Mouse (Mus musculus): ENCODE data around the gene Gmnn. TPM values are rescaled to one million over a fixed set of nuclear protein-coding genes. Genes with fewer than 3 reads are reported as not detected.

Gene Gmnn
- polyA plus RNA-seq (2015; fragmentation: Nextera tagmentation; extraction: Ambion mirVana), result 69.0 and 72.2 TPM in 2 replicates

- ATAC-seq (ENCODE audit: insufficient number of reproducible peaks, low FRiP score, low TSS enrichment, low read depth), result peak; percentile 99
- peak within 1 kb of the TSS; percentile 50 for H3K9ac ChIP-seq
- H3K4me3 ChIP-seq (replicated peaks), result peak within 1 kb of the TSS; percentile 63
- H3K9me3 ChIP-seq (replicated peaks), result no peaks in the 10 kb centered on the region
- H3K4me2 ChIP-seq (replicated peaks), result peak within 1 kb of the TSS; percentile 61
- H3K27me3 ChIP-seq, result no peaks in the 10 kb centered on the region
- H3K36me3 ChIP-seq, result no peaks in the 10 kb centered on the region; the same call in 1 of the 2 replicates
- under 1% methylated on average over 79 of the region's 79 CpGs for WGBS
- H3K27ac ChIP-seq (replicated peaks), result peak within 1 kb of the TSS; percentile 86
- H3K4me1 ChIP-seq, result peaks cover 8% of the 10 kb centered on the region
These were observed at the start of gene Gmnn for GRCm38 (mm10) chr13:24761403-24762227. Gmnn (minus strand) TSS chr13:24761923.

GRCm38 (mm10) chr13:24806079-24806478 lies 44.4 kb upstream of the Gmnn start:
- Histone ChIP-seq H3K36me3 (peaks cover 40% of the 10 kb centered on the region), H3K9me3 (replicated peaks) (no peaks in the 10 kb centered on the region)

GRCm38 (mm10) chr13:24803196-24803595 lies 41.5 kb upstream of the Gmnn start:
- WGBS, result 13% methylated on average over 2 of the region's 2 CpGs

More at GRCm38 (mm10) chr13:24806079-24806478, 44.4 kb upstream of the Gmnn start:
- H3K9ac ChIP-seq, result no peak overlapping the region
- H3K27ac ChIP-seq (replicated peaks), result no peak overlapping the region
- no peak overlapping the region for H3K4me3 ChIP-seq (replicated peaks)
- no peak overlapping the region for H3K4me2 ChIP-seq (replicated peaks)
- ATAC-seq (ENCODE audit: insufficient number of reproducible peaks, low FRiP score, low TSS enrichment, low read depth), result no peak
- peaks cover 11% of the 10 kb centered on the region; the same call in 1 of the 2 replicates for H3K4me1 ChIP-seq
- no peaks in the 10 kb centered on the region for H3K27me3 ChIP-seq

GRCm38 (mm10) chr13:24802131-24802691 lies 40.5 kb upstream of the Gmnn start:
- no peak for ATAC-seq (ENCODE audit: insufficient number of reproducible peaks, low FRiP score, low TSS enrichment, low read depth)
- Histone ChIP-seq H3K27me3 (no peaks in the 10 kb centered on the region), H3K36me3 (peaks cover 13% of the 10 kb centered on the region), H3K9me3 (replicated peaks) (no peaks in the 10 kb centered on the region), H3K4me1 (peaks cover 18% of the 10 kb centered on the region; the same call in 1 of the 2 replicates), H3K4me3 (replicated peaks) (peak overlapping the region; percentile 97), H3K27ac (replicated peaks) (peak overlapping the region; percentile 100; the same call in 1 of the 2 replicates), H3K9ac (peak overlapping the region; percentile 99), H3K4me2 (replicated peaks) (peak overlapping the region; percentile 65)
- under 1% methylated on average over 26 of the region's 26 CpGs for WGBS

More at GRCm38 (mm10) chr13:24803196-24803595, 41.5 kb upstream of the Gmnn start:
- Histone ChIP-seq H3K27me3 (no peaks in the 10 kb centered on the region), H3K9ac (0 out of 2 replicates have a peak overlapping the region, but pooled peaks have one; percentile 99), H3K4me1 (peaks cover 18% of the 10 kb centered on the region; the same call in 1 of the 2 replicates), H3K36me3 (peaks cover 20% of the 10 kb centered on the region), H3K4me2 (replicated peaks) (peak overlapping the region; percentile 65), H3K9me3 (replicated peaks) (no peaks in the 10 kb centered on the region), H3K4me3 (replicated peaks) (peak overlapping the region; percentile 97), H3K27ac (replicated peaks) (no peak overlapping the region)
- no peak for ATAC-seq (ENCODE audit: insufficient number of reproducible peaks, low FRiP score, low TSS enrichment, low read depth)

- Histone ChIP-seq H3K9me3 (replicated peaks) (no peaks in the 10 kb centered on the region), H3K9ac (peak within 1 kb of the TSS; percentile 99), H3K4me3 (replicated peaks) (peak within 1 kb of the TSS; percentile 97), H3K27ac (replicated peaks) (peak within 1 kb of the TSS; percentile 100), H3K36me3 (peaks cover 8% of the 10 kb centered on the region; the same call in 1 of the 2 replicates), H3K4me1 (peaks cover 18% of the 10 kb centered on the region; the same call in 1 of the 2 replicates), H3K27me3 (no peaks in the 10 kb centered on the region), H3K4me2 (replicated peaks) (peak within 1 kb of the TSS; percentile 65)
- under 1% methylated on average over 60 of the region's 74 CpGs for WGBS
- peak; percentile 41 for ATAC-seq (ENCODE audit: insufficient number of reproducible peaks, low FRiP score, low TSS enrichment, low read depth)
These were observed 39.7 kb upstream of the Gmnn start, which contains the start of gene BC005537 for GRCm38 (mm10) chr13:24801308-24801921. BC005537 (plus strand) TSS chr13:24801657.

GRCm38 (mm10) chr13:24800674-24801307 lies 39.1 kb upstream of the Gmnn start:
- H3K4me2 ChIP-seq (replicated peaks), result peak overlapping the region; percentile 65
- peaks cover 18% of the 10 kb centered on the region; the same call in 1 of the 2 replicates for H3K4me1 ChIP-seq
- H3K9ac ChIP-seq, result peak overlapping the region; percentile 99
- H3K4me3 ChIP-seq (replicated peaks), result peak overlapping the region; percentile 97
- peak; percentile 99 for ATAC-seq (ENCODE audit: insufficient number of reproducible peaks, low FRiP score, low TSS enrichment, low read depth)
- H3K36me3 ChIP-seq, result peaks cover 5% of the 10 kb centered on the region; the same call in 1 of the 2 replicates
- WGBS, result under 1% methylated on average over 42 of the region's 42 CpGs
- no peaks in the 10 kb centered on the region for H3K27me3 ChIP-seq
- H3K27ac ChIP-seq (replicated peaks), result peak overlapping the region; percentile 100
- no peaks in the 10 kb centered on the region for H3K9me3 ChIP-seq (replicated peaks)

GRCm38 (mm10) chr13:24799925-24800673 lies 38.4 kb upstream of the Gmnn start:
- Histone ChIP-seq H3K27ac (replicated peaks) (peak overlapping the region; percentile 100), H3K9ac (peak overlapping the region; percentile 10), H3K36me3 (no peaks in the 10 kb centered on the region), H3K4me1 (peaks cover 18% of the 10 kb centered on the region; the same call in 1 of the 2 replicates), H3K27me3 (no peaks in the 10 kb centered on the region), H3K4me3 (replicated peaks) (peak overlapping the region; percentile 97), H3K9me3 (replicated peaks) (no peaks in the 10 kb centered on the region), H3K4me2 (replicated peaks) (peak overlapping the region; percentile 65)
- under 1% methylated on average over 31 of the region's 31 CpGs for WGBS
- peak; percentile 39 for ATAC-seq (ENCODE audit: insufficient number of reproducible peaks, low FRiP score, low TSS enrichment, low read depth)

- Histone ChIP-seq H3K27me3 (no peaks in the 10 kb centered on the region), H3K27ac (replicated peaks) (no peak overlapping the region), H3K4me1 (peaks cover 15% of the 10 kb centered on the region; the same call in 1 of the 2 replicates), H3K36me3 (no peaks in the 10 kb centered on the region), H3K9me3 (replicated peaks) (no peaks in the 10 kb centered on the region), H3K4me3 (replicated peaks) (peak overlapping the region; percentile 97), H3K4me2 (replicated peaks) (peak overlapping the region; percentile 65), H3K9ac (no peak overlapping the region; the same call in 1 of the 2 replicates)
- no peak for ATAC-seq (ENCODE audit: insufficient number of reproducible peaks, low FRiP score, low TSS enrichment, low read depth)
- 56% methylated on average over 5 of the region's 5 CpGs for WGBS
These were observed 37.7 kb upstream of the Gmnn start for GRCm38 (mm10) chr13:24799378-24799777.

- no peak overlapping the region for H3K4me2 ChIP-seq (replicated peaks)
- no peaks in the 10 kb centered on the region for H3K27me3 ChIP-seq
- no peak overlapping the region for H3K9ac ChIP-seq
- H3K4me1 ChIP-seq, result peaks cover 15% of the 10 kb centered on the region; the same call in 1 of the 2 replicates
- no peak for ATAC-seq (ENCODE audit: insufficient number of reproducible peaks, low FRiP score, low TSS enrichment, low read depth)
- H3K27ac ChIP-seq (replicated peaks), result no peak overlapping the region
- no peaks in the 10 kb centered on the region for H3K9me3 ChIP-seq (replicated peaks)
- no peak overlapping the region for H3K4me3 ChIP-seq (replicated peaks)
- H3K36me3 ChIP-seq, result no peaks in the 10 kb centered on the region
- 95% methylated on average over 4 of the region's 4 CpGs for WGBS
These were observed 37.0 kb upstream of the Gmnn start for GRCm38 (mm10) chr13:24798686-24799085.

GRCm38 (mm10) chr13:24792411-24793045 lies 30.8 kb upstream of the Gmnn start:
- H3K4me3 ChIP-seq (replicated peaks), result no peak overlapping the region
- no peak for ATAC-seq (ENCODE audit: insufficient number of reproducible peaks, low FRiP score, low TSS enrichment, low read depth)
- no peak overlapping the region for H3K9ac ChIP-seq
- no peaks in the 10 kb centered on the region for H3K36me3 ChIP-seq
- no peaks in the 10 kb centered on the region for H3K9me3 ChIP-seq (replicated peaks)
- no peaks in the 10 kb centered on the region for H3K27me3 ChIP-seq
- 86% methylated on average over 9 of the region's 9 CpGs for WGBS
- H3K27ac ChIP-seq (replicated peaks), result no peak overlapping the region
- no peak overlapping the region for H3K4me2 ChIP-seq (replicated peaks)
- H3K4me1 ChIP-seq, result no peaks in the 10 kb centered on the region

Measured in embryonic facial prominence, embryonic 15.5 days (tissue).